Mouse (Mus musculus) natural killer cell, adult 2 months (primary cell): ENCODE data around the gene Tcp11l2.

Source experiments
- DNase-seq, 2 experiments: peaks; one replicate each; pipeline ENCODE4 v3.0.0; 2022; ENCODE audit warnings: low spot score in 2 of 2

The Tcp11l2 gene

DNA sequence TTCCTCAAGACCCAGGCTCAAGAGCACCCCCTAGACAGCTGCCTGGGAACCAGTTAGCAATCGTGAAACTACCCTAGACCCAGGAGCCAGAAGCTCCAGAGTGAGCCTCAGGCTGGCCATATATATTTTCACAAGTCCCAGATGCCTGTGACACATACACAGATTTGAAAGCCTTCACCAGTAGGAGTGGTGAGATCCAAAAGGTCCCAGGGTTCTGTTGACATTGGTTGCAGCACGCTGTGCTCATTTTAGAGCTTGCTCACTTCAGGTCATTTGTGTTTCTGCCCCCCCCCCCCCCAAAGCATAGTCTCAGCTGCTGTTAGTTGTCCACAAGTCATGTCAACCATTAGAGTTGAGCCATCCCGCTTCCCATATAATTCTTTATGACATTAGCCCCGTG is 77.6 kb downstream of the Tcp11l2 start:
- DNase-seq = no peak

DNA sequence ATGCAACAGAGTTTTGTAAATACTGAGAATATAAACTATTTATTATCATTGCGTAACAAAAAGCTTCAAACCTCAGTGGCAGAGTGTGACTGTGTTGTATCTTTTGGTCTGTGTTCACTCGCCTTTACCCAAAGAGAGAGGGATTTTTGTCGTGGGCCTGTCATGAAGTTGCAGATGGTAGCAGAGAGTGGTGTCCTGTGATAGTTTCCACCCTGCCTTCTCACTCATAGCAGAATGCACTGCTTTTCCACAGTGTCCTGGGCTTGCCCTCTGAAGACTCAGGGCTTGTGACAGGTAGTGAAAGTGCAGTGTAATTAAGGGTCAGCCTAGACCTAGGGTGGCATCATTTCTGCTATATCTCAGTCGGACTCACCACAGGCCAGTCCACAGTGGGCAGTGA is 78.3 kb downstream of the Tcp11l2 start:
- DNase-seq = no peak

DNA sequence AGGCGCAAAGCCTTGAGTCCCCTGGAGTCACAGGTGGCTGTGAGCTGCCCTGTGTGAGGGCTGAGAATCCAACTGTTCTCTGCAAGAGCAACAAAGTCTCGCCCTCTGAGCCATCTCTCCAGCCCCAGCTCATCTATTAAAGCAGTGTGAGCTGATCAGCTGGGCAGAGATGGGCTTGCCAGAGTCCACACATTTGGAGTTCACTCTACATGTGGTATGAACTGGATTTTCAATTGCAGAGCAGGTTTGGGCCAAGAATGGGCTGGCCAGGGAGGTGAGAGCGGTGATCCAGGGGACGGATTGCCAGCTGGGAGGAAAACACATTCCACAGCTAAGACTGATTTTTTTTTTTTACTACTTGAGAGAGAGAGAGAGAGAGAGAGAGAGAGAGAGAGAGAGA is 80.2 kb downstream of the Tcp11l2 start:
- no peak for DNase-seq

DNA sequence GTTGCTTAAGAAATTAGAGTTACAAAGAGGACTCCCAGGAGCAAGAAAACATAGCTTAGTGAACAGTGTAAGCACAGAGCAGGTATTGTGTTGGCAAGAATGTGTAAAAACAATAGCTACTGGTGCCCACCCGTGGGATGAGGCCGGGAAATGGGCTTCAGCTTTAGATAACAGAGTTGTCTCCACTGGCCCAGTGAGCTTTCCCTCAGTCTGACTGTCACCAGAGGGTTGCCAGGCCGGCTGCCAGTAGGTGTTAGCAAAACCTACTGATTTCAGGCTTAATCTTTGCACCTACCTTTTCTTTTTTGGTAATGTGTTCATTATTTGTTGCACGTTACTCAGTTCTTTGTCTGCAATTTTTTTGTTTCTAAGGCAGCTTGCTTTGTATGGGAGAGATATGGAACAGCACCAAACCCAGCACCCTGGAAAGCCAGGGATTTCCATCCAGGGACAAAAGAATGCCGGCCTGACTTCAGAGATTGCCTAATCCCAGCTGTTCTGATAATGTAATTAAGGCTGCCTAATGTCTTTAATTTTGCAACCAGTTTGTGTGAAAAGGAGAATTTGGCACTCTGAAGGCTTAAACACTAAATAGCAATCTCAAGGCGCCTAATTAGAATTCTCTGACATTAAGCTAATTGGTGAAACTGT is 81.1 kb downstream of the Tcp11l2 start:
- DNase-seq = no peak

- DNase-seq = peak; percentile 11 to 12
These were observed 81.8 kb downstream of the Tcp11l2 start for GRCm38 (mm10) chr10:84658088-84658848.

DNA sequence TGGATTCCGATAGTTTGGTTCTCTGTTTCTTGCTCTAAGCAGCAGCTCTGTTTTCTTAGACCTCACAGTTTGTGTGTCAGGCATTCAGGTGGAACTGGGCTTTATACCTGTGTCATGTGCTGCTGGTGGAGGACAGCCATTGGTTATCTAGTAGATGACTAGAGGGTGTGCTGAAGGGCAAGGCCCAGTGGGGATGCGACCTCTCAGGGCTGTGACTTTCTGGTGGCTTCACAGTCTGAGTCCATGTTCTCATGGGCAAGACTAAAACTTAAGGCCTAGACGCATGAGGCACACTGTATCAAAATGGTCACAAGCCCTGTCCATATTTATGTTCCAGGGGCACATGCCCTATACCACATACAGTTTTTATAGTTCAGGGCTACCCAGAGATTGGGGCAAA is 82.9 kb downstream of the Tcp11l2 start:
- no peak for DNase-seq

DNA sequence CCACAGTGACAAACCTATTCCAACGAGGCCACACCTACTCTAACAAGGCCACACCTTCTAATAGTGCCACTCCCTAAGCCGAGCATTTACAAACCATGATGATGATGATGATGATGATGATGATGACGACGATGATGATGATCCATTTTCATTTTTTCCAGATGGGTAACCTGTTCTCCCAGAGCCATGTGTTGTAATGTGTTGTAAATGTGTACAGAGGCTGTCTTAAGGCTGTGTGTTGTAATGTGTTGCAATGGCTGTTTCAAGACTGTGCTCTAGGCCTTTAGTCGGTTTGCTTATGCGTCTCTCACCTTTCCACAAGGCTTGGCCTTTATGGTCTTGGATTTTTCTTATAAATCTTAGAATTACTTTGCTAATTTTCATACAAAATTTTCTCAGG is 85.7 kb downstream of the Tcp11l2 start:
- no peak for DNase-seq
